Mouse (Mus musculus) hindbrain, embryonic 14.5 days (tissue): ENCODE results near the gene 1700023F06Rik. TPM values are rescaled to one million over a fixed set of nuclear protein-coding genes. Genes with fewer than 3 reads are reported as not detected.

ENCODE experiments used
- ATAC-seq: fragments of 200-750 bp; cut with Nextera tagmentation; 2 replicates; pipeline ENCODE4 v1.8.0; 2017; ENCODE audit warnings: moderate number of reproducible peaks, mild to moderate bottlenecking, moderate TSS enrichment, moderate library complexity; ENCODE audit not compliant: low FRiP score
- DNase-seq: peaks from one replicate; pipeline ENCODE4 v3.0.0-alpha.2; 2015; ENCODE audit warnings: low spot score
- H3K27ac ChIP-seq: fragments of 300-500 bp; sonication (generic); 2 replicates; pipeline ENCODE4 v1.5.1; 2014; ENCODE audit warnings: mild to moderate bottlenecking, moderate library complexity
- H3K27me3 ChIP-seq: fragments of 300-500 bp; sonication (generic); 2 replicates; pipeline ENCODE4 v1.6.1; 2014; ENCODE audit warnings: mild to moderate bottlenecking, low read length, mixed read lengths; ENCODE audit not compliant: control insufficient read depth, insufficient read depth
- H3K36me3 ChIP-seq: fragments of 300-500 bp; sonication (generic); replicated peaks from 2 replicates; pipeline ENCODE4 v1.6.1; 2014; ENCODE audit not compliant: control insufficient read depth, insufficient read depth
- H3K4me1 ChIP-seq: fragments of 300-500 bp; sonication (generic); replicated peaks from 2 replicates; pipeline ENCODE4 v1.6.1; 2014; ENCODE audit warnings: antibody characterized with exemption, low read length, mixed read lengths; ENCODE audit not compliant: control insufficient read depth, insufficient read depth
- H3K4me2 ChIP-seq: fragments of 300-500 bp; sonication (generic); replicated peaks from 2 replicates; pipeline ENCODE4 v1.6.1; 2014; ENCODE audit warnings: mild to moderate bottlenecking, moderate library complexity
- H3K4me3 ChIP-seq: fragments of 300-500 bp; sonication (generic); replicated peaks from 2 replicates; pipeline ENCODE4 v1.5.1; 2014; ENCODE audit warnings: mild to moderate bottlenecking, low read length
- H3K9ac ChIP-seq: fragments of 300-500 bp; sonication (generic); 2 replicates; pipeline ENCODE4 v1.6.1; 2014
- H3K9me3 ChIP-seq: fragments of 300-500 bp; sonication (generic); 2 replicates; pipeline ENCODE4 v1.6.1; 2016; ENCODE audit warnings: low read length; ENCODE audit not compliant: control insufficient read depth
- WGBS: fragments of 180-500 bp; shearing (Covaris S2); extraction: QIAGEN DNeasy Blood & Tissue Kit; methylation state at CpG from one replicate; pipeline ENCODE4 v1.1.7; 2014; 5-methylcytosine and 5-hydroxymethylcytosine counted together
- polyA plus RNA-seq: library from polyadenylated mRNA; unstranded; fragments of >200 nt; fragmentation: Nextera tagmentation; extraction: Ambion mirVana; gene quantifications from 2 replicates; pipeline ENCODE4 v1.2.1, GENCODE M21; 2014

Gene 1700023F06Rik
- 1.9 TPM in 2 replicates for polyA plus RNA-seq

DNA sequence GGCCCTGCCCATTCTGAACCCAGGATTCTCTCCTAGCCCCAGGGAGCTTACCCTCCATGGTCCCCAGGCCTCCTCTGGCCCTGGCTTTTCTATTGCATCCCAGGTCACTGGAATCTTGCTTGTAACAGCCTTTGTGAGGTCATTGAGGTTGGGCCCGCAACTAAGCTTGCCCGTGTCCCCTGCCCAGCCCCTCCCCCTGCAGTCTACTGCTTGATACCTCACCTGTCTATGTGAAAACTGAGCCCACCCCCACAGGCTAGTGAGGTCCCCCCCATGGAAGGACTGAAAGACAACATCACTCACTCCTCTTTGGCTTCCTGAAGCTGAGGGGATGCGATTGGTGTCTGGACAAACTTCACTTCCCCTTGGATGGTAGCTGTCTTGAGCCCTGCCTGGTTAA lies at the start of gene 1700023F06Rik:
Gene 1700023F06Rik (minus strand): TSS at position 101 of the 400 bp plus-strand sequence.
- no peaks in the 10 kb centered on the region for H3K9me3 ChIP-seq
- DNase-seq (no peak), ATAC-seq (no peak)
- no peaks in the 10 kb centered on the region for H3K27me3 ChIP-seq
- 88% methylated on average over 3 of the region's 3 CpGs for WGBS
- no peak within 1 kb of the TSS for H3K4me3 ChIP-seq
- no peak within 1 kb of the TSS for H3K4me2 ChIP-seq
- no peak within 1 kb of the TSS for H3K27ac ChIP-seq
- no peaks in the 10 kb centered on the region for H3K36me3 ChIP-seq
- H3K4me1 ChIP-seq: no peaks in the 10 kb centered on the region
- no peak within 1 kb of the TSS for H3K9ac ChIP-seq

- Histone ChIP-seq H3K9me3 (no peaks in the 10 kb centered on the region), H3K27me3 (no peaks in the 10 kb centered on the region), H3K4me3 (no peak overlapping the region), H3K4me1 (peaks cover 14% of the 10 kb centered on the region), H3K27ac (no peak overlapping the region), H3K36me3 (no peaks in the 10 kb centered on the region), H3K4me2 (no peak overlapping the region), H3K9ac (no peak overlapping the region)
- WGBS: 90% methylated on average over 4 of the region's 4 CpGs
- ATAC-seq (no peak), DNase-seq (no peak)
These were observed 49.7 kb upstream of the 1700023F06Rik start for GRCm38 (mm10) chr11:103257938-103258481.

- ATAC-seq: no peak
- Histone ChIP-seq H3K27ac (no peak overlapping the region), H3K9me3 (no peaks in the 10 kb centered on the region), H3K4me2 (no peak overlapping the region), H3K36me3 (no peaks in the 10 kb centered on the region), H3K4me1 (0 out of 2 replicates have a peak, but pooled peaks cover 5% of the 10 kb centered on the region), H3K4me3 (no peak overlapping the region), H3K9ac (no peak overlapping the region), H3K27me3 (no peaks in the 10 kb centered on the region)
- WGBS: 90% methylated on average over 5 of the region's 5 CpGs
- no peak for DNase-seq
These were observed 45.2 kb upstream of the 1700023F06Rik start for GRCm38 (mm10) chr11:103253605-103254004.

GRCm38 (mm10) chr11:103252380-103252779 lies 44.0 kb upstream of the 1700023F06Rik start:
- H3K9me3 ChIP-seq: no peaks in the 10 kb centered on the region
- no peak for ATAC-seq
- H3K9ac ChIP-seq: no peak overlapping the region
- 96% methylated on average over 5 of the region's 5 CpGs for WGBS
- H3K27ac ChIP-seq: no peak overlapping the region
- no peak for DNase-seq
- no peaks in the 10 kb centered on the region for H3K36me3 ChIP-seq
- no peak overlapping the region for H3K4me3 ChIP-seq
- no peaks in the 10 kb centered on the region for H3K27me3 ChIP-seq
- peaks cover 14% of the 10 kb centered on the region for H3K4me1 ChIP-seq
- no peak overlapping the region for H3K4me2 ChIP-seq

- H3K4me3 ChIP-seq: no peak overlapping the region
- 95% methylated on average over 3 of the region's 3 CpGs for WGBS
- H3K27me3 ChIP-seq: no peaks in the 10 kb centered on the region
- no peak overlapping the region for H3K27ac ChIP-seq
- no peak overlapping the region for H3K4me2 ChIP-seq
- H3K9me3 ChIP-seq: no peaks in the 10 kb centered on the region
- H3K9ac ChIP-seq: no peak overlapping the region
- DNase-seq (no peak), ATAC-seq (no peak)
- H3K4me1 ChIP-seq: peaks cover 24% of the 10 kb centered on the region
- no peaks in the 10 kb centered on the region for H3K36me3 ChIP-seq
These were observed 42.0 kb upstream of the 1700023F06Rik start for GRCm38 (mm10) chr11:103250324-103250723.

DNA sequence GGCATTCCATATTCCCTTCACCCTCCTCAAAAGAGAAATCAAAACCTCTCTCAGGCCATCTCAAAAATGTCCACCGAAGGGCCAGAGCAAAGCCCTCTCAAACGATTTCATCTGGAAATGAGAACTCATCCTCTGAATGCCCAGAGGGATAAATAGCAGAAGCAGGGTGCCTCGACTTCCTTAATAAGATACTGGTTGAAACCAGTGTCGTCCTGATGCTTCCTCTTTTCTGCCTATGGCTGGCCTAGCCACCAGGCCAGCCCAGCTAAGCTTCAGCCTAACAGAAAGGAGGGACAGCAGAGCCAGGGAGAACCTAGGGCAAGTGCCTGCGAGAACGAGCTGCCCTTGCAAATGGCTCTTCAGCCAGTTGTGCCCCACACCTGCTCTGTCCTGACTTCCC lies 41.2 kb upstream of the 1700023F06Rik start:
- ATAC-seq: no peak
- H3K36me3 ChIP-seq: no peaks in the 10 kb centered on the region
- 73% methylated on average over 6 of the region's 6 CpGs for WGBS

DNA sequence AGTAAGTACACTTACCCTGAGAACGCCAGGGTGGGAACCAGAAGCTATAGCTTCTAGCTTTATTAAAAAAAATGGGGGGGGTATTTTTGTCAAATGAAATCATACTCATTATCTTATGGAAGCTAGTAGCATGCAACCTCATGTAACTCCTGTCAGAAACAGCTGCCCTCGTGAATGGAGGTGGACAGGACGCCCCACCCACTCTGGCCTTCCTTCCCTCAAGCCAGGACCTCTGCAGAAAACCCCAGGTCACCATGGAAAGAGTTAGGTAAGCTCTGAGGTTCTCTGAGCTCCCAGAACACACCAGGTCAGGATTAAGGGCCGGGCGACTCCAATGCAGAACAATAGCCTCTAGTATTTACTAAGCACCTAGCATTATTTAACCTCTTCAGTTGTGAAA lies 40.5 kb upstream of the 1700023F06Rik start:
- no peak overlapping the region for H3K27ac ChIP-seq
- no peak for DNase-seq
- no peak overlapping the region for H3K4me3 ChIP-seq
- H3K9ac ChIP-seq: no peak overlapping the region
- no peaks in the 10 kb centered on the region for H3K27me3 ChIP-seq
- H3K36me3 ChIP-seq: no peaks in the 10 kb centered on the region
- WGBS: 76% methylated on average over 5 of the region's 5 CpGs
- H3K4me1 ChIP-seq: peaks cover 24% of the 10 kb centered on the region
- no peak overlapping the region for H3K4me2 ChIP-seq
- H3K9me3 ChIP-seq: no peaks in the 10 kb centered on the region
- no peak for ATAC-seq

More for the DNA sequence above, 41.2 kb upstream of the 1700023F06Rik start:
- peaks cover 24% of the 10 kb centered on the region for H3K4me1 ChIP-seq
- H3K4me3 ChIP-seq: no peak overlapping the region
- DNase-seq: no peak
- H3K4me2 ChIP-seq: no peak overlapping the region
- no peak overlapping the region for H3K27ac ChIP-seq
- no peak overlapping the region for H3K9ac ChIP-seq
- no peaks in the 10 kb centered on the region for H3K9me3 ChIP-seq
- no peaks in the 10 kb centered on the region for H3K27me3 ChIP-seq

- DNase-seq: peak; percentile 70
- Histone ChIP-seq H3K4me3 (no peak overlapping the region), H3K27me3 (no peaks in the 10 kb centered on the region), H3K27ac (peak overlapping the region; percentile 55), H3K4me2 (no peak overlapping the region), H3K4me1 (peaks cover 24% of the 10 kb centered on the region), H3K9me3 (no peaks in the 10 kb centered on the region), H3K36me3 (no peaks in the 10 kb centered on the region), H3K9ac (no peak overlapping the region)
- no peak for ATAC-seq
- WGBS: 62% methylated on average over 11 of the region's 11 CpGs
These were observed 39.3 kb upstream of the 1700023F06Rik start for GRCm38 (mm10) chr11:103247504-103248177.

DNA sequence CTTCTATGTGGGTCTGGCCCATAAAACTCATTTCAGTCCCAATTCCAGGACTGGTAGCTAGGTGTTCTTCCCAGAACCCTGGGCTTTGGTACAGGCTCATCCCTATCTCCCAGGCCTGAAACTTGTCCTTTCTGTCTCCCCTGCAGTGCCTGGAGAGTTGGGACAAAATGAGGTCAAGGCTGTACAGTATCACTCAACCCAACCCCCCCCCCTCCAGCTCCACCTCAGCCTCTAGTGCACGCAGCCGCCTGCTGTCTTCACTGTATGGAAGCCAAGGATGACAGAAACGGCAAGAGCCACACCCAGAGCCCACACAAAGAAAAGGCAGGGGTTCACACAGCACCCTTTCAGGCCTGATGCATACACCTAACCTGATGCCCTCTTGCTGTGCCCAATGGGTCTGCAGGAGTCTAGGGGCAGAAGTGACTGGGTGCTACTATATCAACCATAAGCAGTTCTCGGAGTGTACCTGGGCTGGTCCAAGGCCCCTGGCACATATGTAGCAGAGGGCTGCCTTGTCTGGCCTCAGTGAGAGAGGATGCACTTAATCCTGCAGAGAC lies 38.5 kb upstream of the 1700023F06Rik start:
- 67% methylated on average over 4 of the region's 4 CpGs for WGBS
- Histone ChIP-seq H3K36me3 (no peaks in the 10 kb centered on the region), H3K4me2 (no peak overlapping the region), H3K27me3 (no peaks in the 10 kb centered on the region), H3K27ac (0 out of 2 replicates have a peak overlapping the region, but pooled peaks have one; percentile 49), H3K4me3 (no peak overlapping the region), H3K9ac (no peak overlapping the region), H3K4me1 (peaks cover 24% of the 10 kb centered on the region), H3K9me3 (no peaks in the 10 kb centered on the region)
- ATAC-seq: no peak
- DNase-seq: no peak
